Mouse (Mus musculus) cerebellum, postnatal 4 days (tissue): ENCODE data around the gene Il1r2.

Source experiments
- DNase-seq, 2 experiments: peaks; one replicate each; pipeline ENCODE4 v3.0.0; 2022; ENCODE audit warnings: low spot score in 2 of 2, mixed read lengths in 1 of 2

Il1r2 gene

GRCm38 (mm10) chr1:40129321-40129720 is 55.4 kb downstream of the Il1r2 start:
- no peak for DNase-seq

DNA sequence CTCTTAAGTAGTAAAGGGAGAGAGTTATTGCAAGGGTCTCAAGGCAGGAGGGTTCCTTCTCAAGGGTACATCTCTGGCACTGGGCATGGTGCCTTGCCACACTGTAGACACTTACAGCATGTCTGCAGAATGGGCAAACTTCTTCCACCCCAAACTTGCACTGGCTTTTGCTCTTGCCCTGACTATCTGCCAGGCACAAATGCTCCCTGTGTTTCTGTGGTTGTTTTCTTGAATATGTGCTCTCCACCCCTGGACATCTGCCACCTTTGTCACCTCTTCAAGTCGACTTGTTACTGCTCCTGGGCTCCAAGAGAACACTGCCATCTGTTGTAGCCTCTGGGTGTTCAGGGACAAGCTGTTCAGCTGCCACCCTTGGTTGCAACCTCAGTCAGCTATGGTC is 57.8 kb downstream of the Il1r2 start:
- no peak for DNase-seq

DNA sequence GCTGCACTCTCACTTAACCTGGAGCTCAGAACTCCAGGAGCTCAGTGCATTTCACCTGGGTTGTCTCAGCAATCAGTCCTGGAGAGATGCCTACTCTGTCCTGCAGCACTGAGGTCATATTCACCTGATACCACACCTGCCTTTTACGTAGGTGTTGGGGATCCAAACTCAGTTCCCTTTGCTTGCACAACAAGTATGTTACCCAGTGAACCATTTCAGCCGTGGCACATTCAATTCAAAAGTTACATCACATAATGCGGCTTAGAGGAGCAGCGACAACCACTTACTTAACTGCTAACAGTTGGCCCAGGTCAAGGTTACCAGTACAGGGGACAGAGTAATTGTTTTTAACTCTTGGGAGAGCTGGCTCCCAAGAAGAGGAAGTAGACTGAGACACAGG is 58.8 kb downstream of the Il1r2 start:
- no peak for DNase-seq

DNA sequence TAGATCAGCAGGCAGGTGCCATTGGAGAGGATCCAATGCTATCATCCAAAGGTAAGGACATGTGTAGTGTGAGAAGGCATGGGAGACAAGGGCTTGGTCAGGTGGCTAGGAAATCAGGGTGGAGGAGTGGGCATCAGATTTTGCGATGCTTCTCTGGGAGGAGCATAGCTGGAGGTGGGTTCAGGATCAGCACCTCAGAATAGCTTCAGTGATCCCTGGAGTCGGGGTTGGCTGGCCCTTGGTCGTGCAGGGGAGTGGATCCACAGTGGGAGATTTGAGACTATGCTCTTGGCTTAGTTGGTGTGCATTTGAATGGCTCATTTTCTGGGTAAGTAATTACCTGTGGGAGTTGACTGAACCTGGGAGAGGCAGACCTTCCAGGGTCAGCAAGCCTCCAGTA is 59.7 kb downstream of the Il1r2 start:
- no peak for DNase-seq

DNA sequence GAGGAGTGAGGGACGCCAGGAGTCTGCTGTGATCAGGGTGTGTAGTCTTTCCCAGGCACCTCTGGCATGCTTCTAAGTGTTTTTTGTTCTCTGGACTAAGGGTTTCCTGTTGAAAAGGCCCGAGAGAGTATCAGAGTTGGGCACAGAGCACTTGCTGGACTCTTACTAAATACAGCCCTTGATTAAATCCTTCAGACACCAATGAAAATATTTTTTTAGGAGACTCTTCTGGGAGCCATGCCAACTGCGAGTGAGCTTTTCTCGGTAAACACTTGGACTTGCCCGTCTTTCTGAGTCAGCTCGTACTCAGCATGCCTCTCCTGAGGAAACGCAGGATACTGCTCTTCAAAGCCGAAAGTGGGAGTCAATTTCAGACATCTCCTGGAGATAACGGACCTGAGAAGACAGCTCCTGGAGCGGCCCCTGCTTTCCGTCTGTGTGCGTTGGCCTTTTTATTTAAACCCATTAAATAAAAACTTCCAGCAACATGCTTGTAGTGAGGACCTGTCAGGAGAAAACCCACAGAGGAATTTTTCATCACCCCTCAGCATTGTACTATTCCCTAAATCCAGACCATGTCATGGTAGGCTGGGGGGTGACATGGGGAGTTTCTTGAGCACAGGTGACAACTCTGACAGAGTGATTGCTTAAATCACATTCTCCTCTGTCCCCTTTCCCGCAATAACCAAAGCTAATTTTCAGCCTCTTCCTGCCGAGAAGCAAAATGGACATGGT is 66.1 kb downstream of the Il1r2 start:
- DNase-seq: peak in 1 of 2 experiments; percentile 18

DNA sequence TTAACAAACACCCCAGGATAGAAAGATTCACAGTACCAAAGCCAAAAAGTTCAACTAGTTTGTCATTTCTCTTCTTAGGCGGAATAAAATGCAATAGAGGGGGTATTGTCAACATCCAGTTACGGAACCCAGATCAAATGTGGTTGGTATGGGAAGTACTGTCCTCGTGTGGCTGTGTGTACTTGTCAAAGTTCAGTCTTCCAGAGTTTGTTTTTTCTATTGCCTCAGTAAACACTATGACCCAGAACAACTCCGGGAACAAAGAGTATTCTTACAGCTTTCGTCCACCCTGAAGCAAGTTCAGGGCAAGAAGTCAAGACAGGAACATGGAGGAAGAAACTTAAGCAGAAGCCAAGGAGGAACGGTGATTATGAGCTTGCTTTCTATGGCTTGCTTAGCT is 82.2 kb downstream of the Il1r2 start:
- DNase-seq: no peak

DNA sequence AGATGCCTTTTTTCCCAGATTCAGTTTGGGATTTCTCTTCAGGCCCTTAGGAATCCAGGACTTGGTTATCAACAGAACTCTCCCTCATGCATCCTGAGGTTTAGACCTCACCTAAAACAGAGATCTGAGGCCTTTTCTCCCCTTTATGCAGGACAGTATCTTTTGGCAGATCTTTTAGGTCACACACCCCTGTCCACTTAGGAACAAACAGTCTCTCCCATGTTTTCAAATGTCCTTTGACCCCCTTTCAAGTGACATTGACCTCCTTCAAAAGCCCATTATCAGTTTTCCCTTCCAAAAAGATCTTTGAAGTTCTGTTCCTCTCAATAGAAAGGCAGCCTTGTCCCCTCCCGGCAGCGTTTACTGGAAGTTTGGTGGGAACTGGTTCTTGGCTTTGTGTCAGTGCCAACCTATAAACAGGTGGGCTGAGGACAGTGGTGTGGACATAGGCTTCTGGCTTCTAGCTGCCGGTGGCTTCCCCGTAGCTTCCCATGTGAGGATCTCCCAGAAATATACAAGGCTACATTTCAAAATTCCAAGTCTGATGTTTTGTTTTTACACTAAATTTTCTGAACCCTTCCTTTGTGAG is 89.5 kb downstream of the Il1r2 start:
- no peak for DNase-seq

GRCm38 (mm10) chr1:40164331-40164730 is 90.5 kb downstream of the Il1r2 start:
- DNase-seq: no peak

DNA sequence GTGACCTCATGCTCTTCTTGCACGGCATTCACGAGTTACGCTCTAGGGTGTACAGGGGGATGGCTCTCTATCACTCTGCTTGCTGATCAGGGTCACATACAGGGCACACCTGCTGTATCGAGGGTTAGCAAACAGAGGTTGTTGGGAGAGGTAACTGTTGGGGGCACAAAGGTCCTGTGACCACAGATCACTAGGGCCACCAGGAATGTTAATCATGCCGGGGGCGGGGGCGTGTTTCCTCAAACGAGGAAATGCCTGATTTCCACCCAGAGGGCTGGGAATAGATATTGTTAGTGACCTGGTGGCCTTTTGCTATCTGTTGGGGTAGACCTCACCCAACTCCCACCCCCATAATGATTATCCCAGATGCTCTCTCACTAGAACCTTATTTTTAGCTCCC is 93.7 kb downstream of the Il1r2 start:
- DNase-seq: no peak

DNA sequence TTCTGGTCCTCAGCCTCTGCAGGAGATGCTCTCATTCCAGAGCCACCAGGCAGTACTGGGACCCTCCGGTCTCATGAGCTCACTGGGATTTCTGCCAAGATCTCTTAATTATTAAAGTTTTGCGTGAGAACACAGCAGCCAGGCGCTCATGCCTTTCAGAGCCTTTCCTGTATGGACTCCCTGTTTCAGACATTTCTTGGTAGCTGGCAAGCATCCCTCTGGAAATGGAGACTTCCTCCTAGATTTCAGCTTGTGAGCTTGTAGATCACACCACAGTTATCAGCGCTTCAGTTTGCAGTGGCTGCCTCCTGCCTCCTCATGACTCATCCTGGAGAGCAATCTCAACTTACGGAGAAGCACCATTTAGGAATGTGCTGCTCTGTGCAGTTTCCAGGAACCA is 98.0 kb downstream of the Il1r2 start:
- no peak for DNase-seq

GRCm38 (mm10) chr1:40174146-40174545 is 100.3 kb downstream of the Il1r2 start:
- DNase-seq: no peak
